Mouse (Mus musculus) liver, postnatal 0 days (tissue): ENCODE measurements at regions not wholly inside any gene's neighbourhood (a gene's known extent, or its start where the extent isn't known, plus 50 kb on each side); places are given as distances from the start of the nearest gene placed in this dataset.

Experiments used
- CTCF ChIP-seq: sonication (generic); IDR thresholded peaks from 2 replicates; pipeline ENCODE4 v1.5.1; 2016; ENCODE audit warnings: antibody characterized with exemption, low read depth
- EP300 ChIP-seq: IDR thresholded peaks from 2 replicates; pipeline ENCODE4 v1.6.1; 2016; ENCODE audit warnings: antibody characterized with exemption, low read depth, mild to moderate bottlenecking

GRCm38 (mm10) chr3:149209260-149209659 lies 218.9 kb upstream of the Adgrl2 start:
- no peak for TF ChIP-seq CTCF
- no peak for TF ChIP-seq EP300
